Mouse (Mus musculus) heart, adult 8-10 months (tissue): ENCODE measurements around the gene Sptan1. TPM values are rescaled to one million over a fixed set of nuclear protein-coding genes. Genes with fewer than 3 reads are reported as not detected.
"Not testable (repeated sequence)": the region's sequence is repeated elsewhere in the genome, so short reads cannot be mapped to it uniquely, and the experiment has no call there.

Experiments used
- DNase-seq: peaks from one replicate; pipeline ENCODE4 v3.0.0; 2022; ENCODE audit warnings: low spot score
- total RNA-seq, 4 experiments: library from RNA; stranded (reverse); gene quantifications; 2 replicates each; pipeline ENCODE4 v1.2.4; 2022

Sptan1 gene
- total RNA-seq, 4 experiments from 2014 or later: 137 to 180 (median 163) TPM

- DNase-seq: no peak
These were observed 26.6 kb downstream of the Sptan1 start for GRCm38 (mm10) chr2:29991962-29992361.

- DNase-seq: no peak
These were observed 43.7 kb downstream of the Sptan1 start for GRCm38 (mm10) chr2:30009101-30009500.

GRCm38 (mm10) chr2:30010840-30011281 is 45.5 kb downstream of the Sptan1 start:
- peak; percentile 31 for DNase-seq

DNA sequence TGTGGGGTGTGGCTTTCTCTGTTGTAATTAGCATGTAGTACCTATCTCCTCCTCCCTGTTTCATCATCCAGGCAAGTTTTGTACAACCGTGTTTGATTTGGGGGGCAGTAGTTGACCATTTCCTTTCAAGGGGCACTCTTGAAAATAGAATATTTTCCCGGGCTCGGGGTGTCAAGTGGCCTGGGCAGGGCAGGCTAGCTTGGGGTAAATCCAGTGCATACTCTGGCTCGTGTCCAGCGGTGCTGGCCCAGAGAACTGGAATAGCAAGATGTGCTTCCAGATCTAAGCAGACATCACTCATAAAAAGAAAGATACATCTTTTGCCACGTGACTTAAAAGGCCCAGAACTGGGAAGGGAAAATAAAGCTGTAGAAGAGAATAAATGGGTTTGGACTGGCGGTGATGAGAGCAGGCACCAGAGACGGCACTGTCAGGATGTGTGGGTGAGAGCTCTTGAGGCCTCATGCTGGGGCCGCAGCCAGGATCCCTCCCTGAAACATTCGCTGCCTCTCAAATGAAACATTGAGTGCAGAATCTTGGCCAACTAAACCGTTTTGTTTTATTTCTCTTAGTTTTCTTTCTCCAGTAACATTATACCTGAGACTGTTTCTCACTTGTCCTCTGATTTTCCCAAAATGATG is 49.1 kb downstream of the Sptan1 start:
- peak; percentile 14 for DNase-seq

DNA sequence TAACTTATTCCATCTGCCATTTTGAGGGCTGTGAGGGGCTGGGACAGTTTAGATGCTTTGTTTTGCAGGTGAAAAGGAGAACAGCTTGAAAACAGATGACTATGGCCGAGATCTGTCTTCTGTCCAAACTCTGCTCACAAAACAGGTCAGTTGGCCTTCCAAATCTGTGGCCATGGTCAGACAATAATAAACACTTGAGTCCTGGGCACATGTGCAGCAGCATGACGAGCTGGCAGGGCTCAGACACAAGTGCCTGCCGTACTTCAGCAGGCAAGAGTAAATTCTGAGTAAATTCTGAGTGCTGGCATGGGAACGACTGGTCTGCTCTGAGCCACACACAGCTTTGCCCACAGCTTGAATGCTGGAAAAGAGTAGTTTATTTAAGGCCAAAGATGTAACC is 60.1 kb downstream of the Sptan1 start:
- peak; percentile 31 for DNase-seq

DNA sequence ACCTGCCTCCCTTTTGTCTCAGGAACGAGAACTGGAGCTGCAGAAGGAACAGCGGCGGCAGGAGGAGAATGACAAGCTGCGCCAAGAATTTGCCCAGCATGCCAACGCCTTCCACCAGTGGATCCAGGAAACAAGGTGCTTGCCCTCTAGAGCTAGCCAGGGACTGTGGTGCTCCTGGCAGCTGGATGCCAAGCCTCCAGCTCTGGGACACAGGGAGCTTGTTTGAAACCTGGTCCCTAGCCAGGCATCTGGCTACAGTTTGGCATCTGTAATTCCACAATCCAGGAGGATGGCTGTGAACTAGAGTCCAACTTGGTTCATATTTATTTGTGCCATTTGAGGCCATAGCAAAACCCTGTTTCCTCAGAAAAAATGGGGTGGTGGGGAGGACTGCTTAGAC is 61.6 kb downstream of the Sptan1 start:
- DNase-seq: no peak

GRCm38 (mm10) chr2:30032244-30032846 is 67.0 kb downstream of the Sptan1 start:
- DNase-seq: no peak

DNA sequence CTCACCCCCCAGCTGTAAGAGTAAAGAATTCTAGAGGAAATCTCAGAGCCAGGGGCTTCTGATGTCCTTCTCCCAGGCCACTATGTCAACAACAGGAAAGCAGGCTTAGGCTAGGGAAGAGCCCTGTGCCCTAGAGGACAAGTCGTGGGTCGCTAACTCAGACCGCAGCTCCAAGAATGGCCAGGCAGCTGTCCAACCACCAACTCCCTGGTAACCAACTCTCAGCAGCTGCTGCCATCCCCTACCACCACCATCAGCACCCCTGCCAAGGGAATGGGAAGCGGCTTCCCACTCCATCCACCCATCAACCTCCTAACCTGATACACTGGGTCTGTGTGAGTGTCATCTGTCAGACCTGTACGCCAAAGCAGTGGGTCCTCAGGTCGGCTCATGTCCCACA is 67.6 kb downstream of the Sptan1 start:
- DNase-seq: no peak

DNA sequence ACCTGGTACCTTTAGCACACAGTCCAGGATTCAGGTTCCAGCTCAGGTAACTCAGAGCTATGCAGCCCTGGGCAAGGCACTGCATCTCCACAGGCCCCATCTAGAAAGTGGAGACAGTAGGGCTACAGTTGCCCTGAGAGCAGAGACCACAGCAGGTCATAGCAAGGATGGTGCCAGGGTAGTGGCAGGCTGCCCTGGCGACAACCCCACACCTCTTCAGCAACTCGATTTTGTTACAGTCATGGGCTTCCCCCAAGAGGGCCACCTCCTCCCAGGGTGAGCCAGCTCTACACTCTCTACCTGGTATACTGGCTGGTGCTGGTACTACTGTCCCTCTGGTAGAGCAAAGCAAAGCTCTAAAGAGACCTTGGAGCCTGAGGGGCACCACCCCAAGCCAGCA is 72.4 kb downstream of the Sptan1 start:
- no peak for DNase-seq

GRCm38 (mm10) chr2:30038370-30038769 is 73.0 kb downstream of the Sptan1 start:
- DNase-seq: no peak

GRCm38 (mm10) chr2:30039687-30040086 is 74.3 kb downstream of the Sptan1 start:
- no peak for DNase-seq

- peak; percentile 46 for DNase-seq
These were observed 77.1 kb downstream of the Sptan1 start for GRCm38 (mm10) chr2:30042445-30042844.

- DNase-seq: no peak
These were observed 79.2 kb downstream of the Sptan1 start for GRCm38 (mm10) chr2:30044550-30044949.

GRCm38 (mm10) chr2:30047127-30047526 is 81.8 kb downstream of the Sptan1 start:
- no peak for DNase-seq

DNA sequence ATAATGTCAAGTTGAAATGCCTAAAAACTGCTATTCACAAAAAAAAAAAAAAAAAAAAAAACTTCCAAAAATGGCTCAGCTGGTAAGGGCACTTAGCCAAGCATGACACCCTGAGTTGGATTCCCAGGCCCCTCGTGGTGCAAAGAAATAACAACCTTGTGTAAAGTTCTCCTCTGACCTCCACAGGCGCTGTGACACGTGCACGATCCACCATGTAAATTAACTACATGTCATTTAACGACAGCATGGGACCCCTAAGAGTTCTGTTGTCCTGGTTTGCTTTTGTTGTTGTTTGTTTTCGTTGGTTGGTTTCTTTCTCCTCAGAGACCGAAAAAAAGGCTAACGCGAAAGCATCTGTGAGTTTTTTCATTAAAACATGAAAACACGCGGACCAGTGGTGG is 82.7 kb downstream of the Sptan1 start:
- no peak for DNase-seq

- peak; percentile 97 for DNase-seq
These were observed 83.5 kb downstream of the Sptan1 start, which contains the start of gene Wdr34 for GRCm38 (mm10) chr2:30048699-30049388. Wdr34 (minus strand) TSS chr2:30048881.

DNA sequence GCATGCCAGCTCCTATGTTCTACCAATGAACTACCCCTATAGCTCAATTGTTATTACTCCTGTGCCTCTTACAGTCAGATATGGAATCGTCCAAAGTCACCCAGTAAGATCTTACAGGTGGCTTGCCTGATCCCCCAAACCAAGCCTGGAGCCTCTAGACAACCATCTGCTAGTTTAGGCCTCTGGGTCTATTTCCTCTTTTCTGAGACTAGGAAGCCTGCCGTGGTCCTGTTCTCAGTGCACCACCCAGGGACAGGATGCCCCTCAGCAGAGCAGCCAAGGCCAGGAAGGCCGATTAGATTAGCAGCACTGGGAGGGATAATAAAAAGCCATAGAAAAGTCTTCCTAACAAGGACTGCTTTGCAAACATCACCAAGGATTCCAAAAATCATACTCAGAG is 84.5 kb downstream of the Sptan1 start:
- no peak for DNase-seq

GRCm38 (mm10) chr2:30051992-30052761 is 86.8 kb downstream of the Sptan1 start:
- no peak for DNase-seq

GRCm38 (mm10) chr2:30055310-30055709 is 90.0 kb downstream of the Sptan1 start:
- not testable (repeated sequence) for DNase-seq

GRCm38 (mm10) chr2:30056736-30057135 is 91.4 kb downstream of the Sptan1 start:
- DNase-seq: no peak

- no peak for DNase-seq
These were observed 92.0 kb downstream of the Sptan1 start, which contains the start of gene Set for GRCm38 (mm10) chr2:30057223-30057904. Set (plus strand) TSS chr2:30057378.
